Mouse (Mus musculus) retina, embryonic 14.5 days (tissue): ENCODE results near the gene Pld6.

Experiments
- DNase-seq: peaks from one replicate; pipeline ENCODE4 v3.0.0-alpha.2; 2015; ENCODE audit warnings: low spot score

Gene Pld6

DNA sequence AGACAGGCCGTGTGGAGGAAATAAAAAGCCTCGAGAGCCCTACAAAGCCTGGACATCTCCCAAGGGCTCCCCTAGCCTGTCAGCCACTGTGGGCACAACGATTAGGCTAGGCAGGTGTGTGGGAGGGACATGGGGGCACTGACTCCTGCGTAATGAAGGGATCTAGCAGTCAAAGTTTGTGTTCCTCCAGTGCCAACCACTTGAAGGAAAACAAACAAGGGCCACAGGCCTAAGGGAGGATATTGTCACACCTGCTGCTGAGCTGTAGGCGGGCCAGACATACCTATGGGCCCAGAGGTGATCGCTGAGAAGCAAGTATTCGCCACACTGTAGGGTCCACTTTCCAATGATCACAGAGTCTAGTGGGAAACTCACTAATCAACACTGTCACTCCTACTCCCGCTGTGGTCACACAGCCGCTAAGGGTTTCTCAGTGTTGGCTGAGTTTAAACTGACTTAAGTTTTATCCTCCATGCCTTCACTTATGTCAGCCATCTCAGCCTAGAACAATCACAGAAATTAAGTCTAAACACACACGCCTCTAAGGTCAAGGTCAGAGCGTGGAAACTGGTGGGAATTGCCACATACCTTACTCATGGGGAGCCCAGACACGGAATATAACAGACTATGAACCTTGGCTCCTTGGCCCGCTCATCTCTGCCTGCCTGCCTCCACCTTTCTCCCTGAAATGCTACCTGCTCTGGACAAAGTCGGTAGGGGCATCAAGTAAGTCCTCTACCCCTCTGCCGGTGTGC lies 824 bp downstream of the Pld6 start:
- DNase-seq, result no peak

DNA sequence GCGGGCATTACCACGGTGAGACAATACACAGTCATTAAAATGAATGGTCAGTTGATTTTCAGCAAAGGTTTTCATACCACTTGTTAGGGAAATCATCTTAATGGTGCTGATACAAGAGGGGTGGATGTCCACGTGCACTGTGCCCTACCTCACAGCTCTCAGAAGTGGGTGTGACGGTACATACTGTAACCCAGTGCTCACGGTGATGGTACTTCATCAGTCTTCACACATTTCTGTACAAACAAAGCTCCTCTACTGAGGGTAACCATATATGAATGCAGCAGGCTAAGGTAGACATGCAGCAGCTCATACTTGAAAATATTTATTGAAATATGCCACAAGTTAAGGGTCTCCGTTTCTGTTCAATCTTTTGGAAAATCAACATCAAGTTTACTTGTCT lies 3.9 kb downstream of the Pld6 start:
- DNase-seq, result no peak

DNA sequence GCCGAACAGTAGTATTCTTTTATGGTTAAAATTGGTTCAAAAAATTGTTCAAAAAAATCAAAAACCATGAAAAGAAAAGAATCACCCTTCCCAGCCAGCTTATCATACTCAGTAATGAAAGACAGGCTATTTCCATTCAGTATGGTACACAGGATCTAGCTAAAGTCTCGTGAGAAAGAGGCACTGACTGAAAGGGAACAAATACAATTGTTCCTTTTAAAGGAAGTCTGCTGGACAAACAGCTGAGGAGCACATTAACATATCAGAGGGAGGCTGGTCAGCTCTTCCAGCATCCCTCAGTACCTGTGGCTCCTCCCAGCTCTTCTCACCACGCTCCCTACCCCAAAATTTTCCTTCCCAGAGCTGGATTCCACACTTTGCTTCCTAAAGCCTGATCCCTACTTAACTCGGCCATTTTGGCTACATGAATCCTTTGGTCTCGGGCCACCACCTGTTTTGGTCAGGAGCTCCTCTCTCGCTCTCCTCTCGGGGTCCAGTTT lies 5.3 kb downstream of the Pld6 start:
- DNase-seq, result no peak

DNA sequence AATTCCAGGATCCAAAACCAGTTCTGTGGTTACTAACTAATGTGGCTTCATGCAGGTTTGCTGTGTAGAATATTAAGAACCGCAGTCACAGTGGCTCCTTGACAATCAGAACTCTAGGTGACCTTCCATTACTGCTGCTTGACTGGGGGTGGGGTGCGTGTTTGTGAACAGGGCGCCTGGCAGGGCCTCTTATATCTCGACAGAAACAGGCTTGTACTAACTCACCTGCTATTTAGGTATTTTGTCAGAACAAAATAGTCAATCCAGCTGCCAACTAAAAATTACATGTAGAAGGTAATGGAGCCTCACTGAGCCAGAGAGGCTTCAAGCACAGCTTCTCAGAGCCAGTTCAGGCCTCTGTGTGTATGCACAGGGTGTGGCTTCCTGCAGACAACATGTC lies 7.2 kb downstream of the Pld6 start:
- no peak for DNase-seq

DNA sequence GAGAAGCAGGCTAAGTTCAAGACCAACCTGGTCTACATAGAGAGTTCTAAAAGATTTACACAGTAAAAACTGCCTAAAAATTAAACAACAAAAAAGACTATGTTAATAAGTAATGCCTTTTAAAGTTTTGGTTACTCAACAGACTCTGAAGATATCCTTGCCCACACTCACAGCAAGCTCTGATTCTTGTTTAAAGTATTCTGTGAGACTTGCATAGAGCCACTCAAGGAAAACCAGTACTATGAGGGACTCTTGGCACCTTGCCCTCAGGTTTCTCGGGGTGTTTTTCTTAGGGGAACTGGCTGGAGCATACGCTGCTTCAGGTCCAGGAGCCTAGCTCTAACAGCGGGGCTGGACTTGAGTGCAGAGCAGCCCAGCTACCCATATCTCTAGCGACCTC lies 8.0 kb downstream of the Pld6 start:
- no peak for DNase-seq

GRCm38 (mm10) chr11:59778874-59779223 lies 8.6 kb downstream of the Pld6 start:
- DNase-seq, result no peak

- DNase-seq, result peak; percentile 85
Observed at GRCm38 (mm10) chr11:59778181-59778873, 9.1 kb downstream of the Pld6 start.

GRCm38 (mm10) chr11:59777259-59777658 lies 10.2 kb downstream of the Pld6 start:
- DNase-seq, result no peak

GRCm38 (mm10) chr11:59775435-59776148 lies 11.9 kb downstream of the Pld6 start:
- no peak for DNase-seq

DNA sequence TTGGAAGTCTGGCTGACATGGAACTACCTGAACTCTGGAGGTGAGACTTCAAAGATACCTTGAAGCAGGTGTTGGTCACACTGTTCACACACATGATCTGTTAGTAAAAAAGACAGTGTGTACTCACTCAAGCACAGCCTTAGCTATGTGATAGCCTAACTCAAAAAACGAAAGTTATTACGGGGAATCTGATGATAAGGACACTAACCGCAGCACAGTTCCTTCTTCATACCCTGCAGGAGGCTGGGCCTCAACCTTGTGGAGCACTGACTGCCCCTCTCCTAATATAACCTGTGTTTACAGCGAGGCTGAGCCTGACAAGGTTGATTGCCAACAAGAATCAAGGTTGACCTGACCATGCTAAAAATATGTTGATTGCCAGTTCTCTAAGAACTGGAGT lies 12.9 kb downstream of the Pld6 start:
- no peak for DNase-seq

- DNase-seq, result no peak
Observed at GRCm38 (mm10) chr11:59772902-59773301, 14.5 kb downstream of the Pld6 start.

- no peak for DNase-seq
Observed at GRCm38 (mm10) chr11:59772291-59772690, 15.2 kb downstream of the Pld6 start.

- DNase-seq, result no peak
Observed at GRCm38 (mm10) chr11:59770753-59771152, 16.7 kb downstream of the Pld6 start.

GRCm38 (mm10) chr11:59769738-59770137 lies 17.7 kb downstream of the Pld6 start:
- no peak for DNase-seq

- DNase-seq, result no peak
Observed at GRCm38 (mm10) chr11:59769307-59769706, 18.1 kb downstream of the Pld6 start.

GRCm38 (mm10) chr11:59760796-59761195 lies 26.6 kb downstream of the Pld6 start:
- no peak for DNase-seq

DNA sequence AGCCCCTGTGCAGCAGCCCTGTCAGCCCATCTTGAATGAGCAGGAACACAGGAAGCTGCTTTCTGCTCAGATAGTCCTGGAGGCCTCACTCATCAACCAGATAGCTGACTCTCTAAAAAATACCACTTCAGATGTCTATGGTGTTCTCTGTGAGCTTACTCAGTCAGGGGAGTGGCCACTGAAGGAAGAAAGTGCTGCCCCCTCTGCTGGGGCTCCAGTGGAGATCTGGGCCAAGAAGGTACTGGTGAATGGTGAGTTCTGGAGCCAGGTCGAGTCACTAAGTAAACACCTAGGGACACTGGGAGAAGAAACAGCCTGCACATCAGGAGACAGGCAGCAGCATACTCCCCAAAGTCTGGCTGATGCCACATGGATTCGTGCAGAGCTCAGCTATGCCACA lies 27.8 kb downstream of the Pld6 start:
- DNase-seq, result no peak

DNA sequence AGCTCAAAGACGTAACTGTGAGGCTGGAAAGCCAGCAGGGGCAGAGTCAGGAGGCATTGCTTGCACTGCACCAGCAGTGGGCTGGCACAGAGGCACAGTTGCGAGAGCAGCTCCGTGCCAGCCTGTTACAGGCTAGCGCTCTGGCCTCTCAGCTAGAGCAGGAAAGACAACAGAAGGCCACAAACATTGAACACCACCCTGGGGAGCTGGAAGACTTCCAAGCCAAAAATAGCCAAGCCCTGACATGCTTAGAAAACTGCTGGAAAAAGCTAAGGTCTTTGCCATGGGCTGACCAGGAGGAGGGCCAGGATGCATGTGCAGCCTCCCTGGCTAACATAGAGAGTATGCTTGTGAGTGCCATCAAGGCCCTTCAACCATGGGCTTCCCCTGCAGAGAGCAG lies 28.3 kb downstream of the Pld6 start:
- DNase-seq, result no peak

DNA sequence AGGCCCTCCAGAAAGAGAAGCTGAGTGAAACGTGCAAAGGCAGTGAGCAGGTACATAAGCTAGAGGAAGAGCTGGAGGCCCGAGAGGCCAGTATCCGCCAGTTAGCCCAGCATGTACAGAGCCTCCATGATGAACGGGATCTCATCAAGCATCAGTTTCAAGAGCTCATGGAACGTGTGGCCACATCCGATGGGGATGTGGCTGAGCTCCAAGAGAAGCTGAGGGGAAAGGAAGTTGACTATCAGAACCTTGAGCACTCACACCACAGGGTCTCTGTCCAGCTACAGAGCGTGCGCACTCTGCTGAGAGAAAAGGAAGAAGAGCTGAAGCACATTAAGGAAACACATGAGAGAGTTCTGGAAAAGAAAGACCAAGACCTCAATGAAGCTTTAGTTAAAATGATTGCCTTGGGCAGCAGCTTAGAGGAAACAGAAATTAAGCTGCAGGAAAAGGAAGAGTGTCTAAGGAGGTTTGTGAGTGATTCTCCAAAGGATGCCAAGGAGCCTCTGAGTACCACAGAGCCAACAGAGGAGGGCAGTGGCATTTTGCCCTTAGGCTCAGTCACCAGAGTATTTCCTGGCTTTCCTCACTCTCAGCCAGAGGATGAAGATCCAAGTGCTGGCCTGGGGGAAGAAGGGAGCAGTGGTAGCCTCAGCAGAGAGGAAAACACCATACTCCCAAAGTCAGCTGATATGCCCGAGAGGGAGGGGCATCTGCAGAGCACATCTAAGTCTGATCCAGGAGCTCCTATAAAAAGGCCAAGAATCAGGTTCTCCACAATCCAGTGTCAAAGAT lies 29.1 kb downstream of the Pld6 start:
- no peak for DNase-seq

DNA sequence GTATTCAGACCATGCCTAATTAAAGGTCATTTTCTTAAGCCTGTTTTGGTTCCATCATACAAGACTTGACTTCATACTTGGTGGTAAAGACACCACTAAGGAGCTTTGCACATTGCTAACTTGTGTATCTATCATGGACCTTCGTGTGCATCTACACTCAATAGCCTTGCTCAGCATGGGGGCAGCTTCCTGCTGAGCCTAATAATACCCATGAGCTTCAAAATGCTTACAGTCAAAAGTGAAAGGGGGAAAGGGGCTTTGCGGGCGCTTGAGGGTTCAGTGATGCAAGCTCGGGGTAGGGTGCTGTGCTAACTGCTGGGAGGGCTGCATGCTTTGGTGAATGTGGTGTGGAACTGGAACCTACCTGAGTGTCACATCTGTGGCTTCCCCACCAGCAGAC lies 31.1 kb downstream of the Pld6 start:
- no peak for DNase-seq

GRCm38 (mm10) chr11:59754504-59754903 lies 32.9 kb downstream of the Pld6 start:
- no peak for DNase-seq

DNA sequence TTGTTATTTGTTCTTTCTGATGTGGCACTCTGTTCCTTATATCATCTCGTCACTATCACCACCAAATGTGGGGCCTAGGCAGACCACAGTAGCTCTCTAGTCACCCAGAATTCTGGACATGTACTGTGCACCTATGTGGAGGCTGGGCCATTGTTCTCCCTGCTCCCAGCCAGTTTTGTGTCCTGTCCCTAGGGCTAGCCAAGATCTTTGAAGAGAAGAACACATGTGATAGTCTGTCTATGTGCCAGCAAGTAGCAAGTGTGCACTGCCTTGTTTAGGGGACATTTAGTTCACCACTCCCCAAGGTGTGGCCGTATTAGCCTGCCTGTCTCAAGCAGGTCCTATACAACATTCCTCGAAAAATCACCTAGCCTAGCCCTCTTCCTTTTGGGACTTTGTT lies 38.4 kb downstream of the Pld6 start:
- DNase-seq, result no peak
